Mouse (Mus musculus): ENCODE measurements around the gene Gpc6.

- no peak for TF ChIP-seq POLR2A (IDR thresholded peaks at IDR 0.05; ENCODE audit: extremely low read depth, insufficient read depth, low read length)
- no peak for TF ChIP-seq CTCF (IDR thresholded peaks at IDR 0.05; ENCODE audit: extremely low read depth, insufficient read depth, low read length)
These were observed 1.5 kb downstream of the Gpc6 start for GRCm38 (mm10) chr14:116926404-116927171.

All from cortical plate, adult 2 months (tissue).